Mouse (Mus musculus) embryonic fibroblast, embryonic 13.5 days (primary cell): ENCODE measurements at regions not wholly inside any gene's neighbourhood (a gene's known extent, or its start where the extent isn't known, plus 50 kb on each side); places are given as distances from the start of the nearest gene placed in this dataset.

Source experiments
- H3K27ac ChIP-seq: 2 replicates; pipeline ENCODE4 v1.5.1; 2012; ENCODE audit warnings: low read length, control low read depth, inconsistent platforms; ENCODE audit not compliant: insufficient read depth
- H3K4me1 ChIP-seq: 2 replicates; pipeline ENCODE4 v1.6.1; 2011; ENCODE audit warnings: low read length; ENCODE audit not compliant: control insufficient read depth, insufficient read depth
- H3K4me3 ChIP-seq: 2 replicates; pipeline ENCODE4 v1.5.1; 2011; ENCODE audit warnings: mild to moderate bottlenecking, control low read depth, low read length; ENCODE audit not compliant: insufficient read depth
- CTCF ChIP-seq: IDR thresholded peaks from 2 replicates; pipeline ENCODE4 v1.5.1; 2011; ENCODE audit warnings: mild to moderate bottlenecking, control low read depth, low read length, moderate library complexity, borderline replicate concordance; ENCODE audit not compliant: insufficient read depth
- POLR2A ChIP-seq: IDR thresholded peaks from 2 replicates; pipeline ENCODE4 v1.6.1; 2011; ENCODE audit warnings: low read depth, mild to moderate bottlenecking, control low read depth, low read length, moderate library complexity

DNA sequence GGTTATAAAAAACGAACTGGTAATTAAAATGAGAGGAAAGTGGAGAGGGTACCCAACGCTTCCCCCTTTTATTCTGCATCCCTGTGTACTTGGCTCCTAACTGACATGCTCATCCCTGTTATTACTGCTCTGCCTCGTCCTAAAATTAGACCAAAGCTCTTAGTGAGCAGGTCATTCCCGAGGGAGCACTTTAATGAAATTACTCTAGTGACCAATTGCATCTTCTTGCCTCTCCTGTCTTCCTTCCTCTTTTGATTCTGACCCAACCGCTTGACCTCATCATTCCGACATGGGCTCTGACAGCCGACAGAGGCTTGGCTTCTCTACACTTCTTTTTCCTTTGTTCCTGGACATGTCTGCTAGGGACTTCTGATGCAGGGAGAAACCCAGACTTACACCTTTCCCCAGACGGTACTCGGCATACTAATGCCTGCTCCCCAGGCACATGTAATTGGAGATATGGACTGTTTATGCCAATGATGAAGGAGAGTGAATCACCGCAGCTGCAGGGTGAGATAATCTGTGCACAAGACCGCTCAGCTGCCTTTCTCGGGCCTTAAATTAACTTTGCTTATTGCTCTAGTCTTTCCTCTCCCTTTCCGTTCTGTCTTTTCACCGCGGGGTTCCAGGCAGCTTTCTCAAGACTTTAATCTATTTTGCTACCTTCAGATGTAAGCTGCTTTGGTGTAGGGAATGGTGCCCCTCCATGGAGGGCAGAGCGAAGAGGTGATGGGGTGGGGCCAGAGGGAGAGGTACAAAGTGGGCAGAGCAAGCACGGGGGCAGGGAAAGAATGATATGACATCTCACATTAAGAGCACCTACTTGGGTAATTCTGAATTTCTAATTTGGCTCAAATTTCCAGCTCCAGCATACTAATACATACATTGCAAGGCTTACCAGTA is 66.1 kb upstream of the 4930583I09Rik start:
- TF ChIP-seq CTCF: no peak
- TF ChIP-seq POLR2A: no peak

GRCm38 (mm10) chr17:64897473-64897872 is 61.6 kb upstream of the 4930583I09Rik start:
- Histone ChIP-seq H3K27ac (no peak overlapping the region), H3K4me3 (no peak overlapping the region), H3K4me1 (no peaks in the 10 kb centered on the region)
- TF ChIP-seq POLR2A (no peak), CTCF (no peak)

More for the DNA sequence above, 66.1 kb upstream of the 4930583I09Rik start:
- Histone ChIP-seq H3K4me3 (no peak overlapping the region), H3K27ac (no peak overlapping the region), H3K4me1 (no peaks in the 10 kb centered on the region)

GRCm38 (mm10) chr17:64895886-64896285 is 60.0 kb upstream of the 4930583I09Rik start:
- H3K27ac ChIP-seq: no peak overlapping the region
- no peaks in the 10 kb centered on the region for H3K4me1 ChIP-seq
- no peak for TF ChIP-seq CTCF
- TF ChIP-seq POLR2A: no peak
- H3K4me3 ChIP-seq: no peak overlapping the region

GRCm38 (mm10) chr17:64895466-64895865 is 59.6 kb upstream of the 4930583I09Rik start:
- TF ChIP-seq POLR2A: no peak
- no peak for TF ChIP-seq CTCF
- no peaks in the 10 kb centered on the region for H3K4me1 ChIP-seq
- H3K4me3 ChIP-seq: no peak overlapping the region

GRCm38 (mm10) chr17:64893182-64893902 is 57.5 kb upstream of the 4930583I09Rik start:
- TF ChIP-seq CTCF (no peak), POLR2A (no peak)
- Histone ChIP-seq H3K4me3 (no peak overlapping the region), H3K4me1 (no peaks in the 10 kb centered on the region), H3K27ac (no peak overlapping the region)

More at GRCm38 (mm10) chr17:64895466-64895865, 59.6 kb upstream of the 4930583I09Rik start:
- H3K27ac ChIP-seq: no peak overlapping the region
